Mouse (Mus musculus): Measurements from ENCODE around the gene Luc7l3. TPM values are rescaled to one million over a fixed set of nuclear protein-coding genes. Genes with fewer than 3 reads are reported as not detected.
A peak's percentile ranks its signal among the peaks of the same experiment; 100 is the strongest.

Luc7l3 gene
- polyA plus RNA-seq, 1 experiment, result 154 TPM

DNA sequence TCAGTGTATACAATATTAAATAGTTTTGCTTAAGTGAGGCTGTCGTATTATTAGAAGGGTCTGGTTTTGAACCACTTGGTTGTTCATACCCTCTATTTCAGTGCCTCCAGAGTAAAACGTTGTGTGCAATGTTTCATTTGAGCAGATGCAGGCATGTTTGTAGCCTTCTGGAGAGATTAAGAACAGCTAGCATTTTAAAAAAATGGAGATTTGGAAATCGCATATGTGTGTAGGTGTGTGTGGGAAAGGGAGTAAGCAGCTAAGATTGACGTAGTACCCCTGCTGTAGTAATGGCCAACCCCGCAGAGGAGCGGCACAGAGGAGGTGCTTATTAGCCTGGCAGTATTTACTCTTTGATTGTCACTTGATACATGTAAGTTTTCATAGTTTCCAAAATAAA is 10.9 kb upstream of the Luc7l3 start:
- 70% methylated on average over 6 of the region's 6 CpGs for WGBS
- Histone ChIP-seq H3K4me1 (ENCODE audit: control insufficient read depth, insufficient read depth, low read length) (peaks cover 8% of the 10 kb centered on the region; the same call in 1 of the 2 replicates), H3K27me3 (ENCODE audit: control insufficient read depth, insufficient read depth, low read length) (no peaks in the 10 kb centered on the region), H3K27ac (ENCODE audit: insufficient read depth, low read length) (no peak overlapping the region), H3K4me3 (replicated peaks; ENCODE audit: insufficient read depth, low read depth, low read length) (no peak overlapping the region)
- DNase-seq, result no peak
- no peak for TF ChIP-seq CTCF (IDR thresholded peaks at IDR 0.05; ENCODE audit: borderline replicate concordance, insufficient read depth, low read depth, low read length)
- TF ChIP-seq POLR2A (IDR thresholded peaks at IDR 0.05; ENCODE audit: borderline replicate concordance, insufficient read depth, low read length), result no peak

DNA sequence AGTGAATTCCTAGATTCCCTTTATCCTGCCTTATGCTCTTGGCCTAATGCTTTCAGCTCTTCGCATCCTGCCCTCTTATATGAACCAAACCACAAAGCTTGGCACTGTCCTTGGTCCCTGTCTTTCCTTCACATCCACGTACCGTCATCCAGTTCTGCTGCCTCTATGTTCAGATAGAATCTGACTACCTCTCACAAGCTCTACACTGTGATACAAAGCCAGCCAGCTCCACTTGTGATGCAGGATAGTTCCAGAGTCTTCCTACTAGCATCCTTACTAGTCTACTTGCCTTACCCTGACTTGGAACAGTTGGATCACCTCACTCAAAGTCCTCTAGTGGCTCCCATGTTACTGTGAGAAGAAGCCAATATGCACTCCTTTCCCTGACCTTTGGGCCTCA is 8.4 kb upstream of the Luc7l3 start:
- H3K27me3 ChIP-seq (ENCODE audit: control insufficient read depth, insufficient read depth, low read length), result no peaks in the 10 kb centered on the region
- peaks cover 12% of the 10 kb centered on the region; the same call in 1 of the 2 replicates for H3K4me1 ChIP-seq (ENCODE audit: control insufficient read depth, insufficient read depth, low read length)
- TF ChIP-seq CTCF (IDR thresholded peaks at IDR 0.05; ENCODE audit: borderline replicate concordance, insufficient read depth, low read depth, low read length) (no peak), POLR2A (IDR thresholded peaks at IDR 0.05; ENCODE audit: borderline replicate concordance, insufficient read depth, low read length) (no peak)
- WGBS, result 29% methylated on average over 3 of the region's 3 CpGs
- peak overlapping the region; percentile 46; the same call in 1 of the 2 replicates for H3K27ac ChIP-seq (ENCODE audit: insufficient read depth, low read length)
- H3K4me3 ChIP-seq (replicated peaks; ENCODE audit: insufficient read depth, low read depth, low read length), result peak overlapping the region; percentile 26
- DNase-seq, result no peak

DNA sequence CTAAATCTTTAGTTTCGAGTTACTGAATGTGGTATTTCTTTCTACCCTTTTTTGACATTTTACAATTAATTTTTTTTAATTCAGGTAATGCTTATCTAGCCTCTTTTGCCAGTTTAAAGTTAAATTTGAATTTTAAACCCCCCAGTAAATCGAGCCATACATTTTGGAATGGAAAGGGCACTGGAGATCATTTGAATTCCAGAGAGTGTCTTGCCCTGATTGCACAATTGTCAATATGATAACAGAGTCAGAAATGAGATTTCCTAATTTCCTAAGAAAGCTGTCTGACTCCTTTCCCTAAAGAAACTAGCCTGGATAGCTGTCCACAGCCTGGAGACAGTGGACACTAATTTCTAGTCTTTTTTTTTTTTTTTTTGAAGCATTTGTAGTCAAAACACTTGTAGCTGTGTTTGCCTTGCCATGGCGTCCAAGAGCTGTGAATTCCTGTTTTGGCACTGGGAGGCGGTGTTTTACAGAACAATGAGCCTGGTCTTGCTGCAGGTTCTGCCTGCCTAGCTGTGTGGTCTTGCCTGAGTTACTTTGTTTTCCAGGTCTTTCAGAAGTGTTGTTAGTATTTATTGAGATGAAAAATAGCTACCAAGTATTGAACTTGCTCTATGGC is 7.6 kb upstream of the Luc7l3 start:
- TF ChIP-seq CTCF (IDR thresholded peaks at IDR 0.05; ENCODE audit: borderline replicate concordance, insufficient read depth, low read depth, low read length) (peak; percentile 68; the same call in 1 of the 2 replicates), POLR2A (IDR thresholded peaks at IDR 0.05; ENCODE audit: borderline replicate concordance, insufficient read depth, low read length) (no peak)
- peak; percentile 71 to 81 for DNase-seq
- H3K4me1 ChIP-seq (ENCODE audit: control insufficient read depth, insufficient read depth, low read length), result peaks cover 12% of the 10 kb centered on the region; the same call in 1 of the 2 replicates
- H3K27ac ChIP-seq (ENCODE audit: insufficient read depth, low read length), result no peak overlapping the region
- H3K27me3 ChIP-seq (ENCODE audit: control insufficient read depth, insufficient read depth, low read length), result no peaks in the 10 kb centered on the region
- 23% methylated on average over 4 of the region's 4 CpGs for WGBS
- H3K4me3 ChIP-seq (replicated peaks; ENCODE audit: insufficient read depth, low read depth, low read length), result peak overlapping the region; percentile 32

DNA sequence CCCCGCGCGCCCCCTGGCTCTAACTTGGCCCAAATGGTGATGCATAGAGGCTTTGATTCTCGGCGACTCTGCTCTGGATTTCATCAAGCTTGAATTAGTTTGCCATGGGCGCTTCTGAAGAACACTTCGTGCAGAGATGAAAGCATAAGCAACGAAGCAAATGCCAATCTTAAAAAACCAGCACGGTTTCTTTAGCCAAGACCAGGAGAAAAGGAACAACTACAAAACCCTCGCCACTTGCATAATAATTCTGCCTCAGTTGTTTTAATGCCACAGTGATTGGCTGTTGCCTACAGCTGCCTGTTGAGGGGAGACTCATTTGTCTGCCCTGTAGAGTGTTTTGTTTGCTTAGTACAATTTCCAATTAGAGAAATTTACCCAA is 6.8 kb upstream of the Luc7l3 start:
- Histone ChIP-seq H3K4me3 (replicated peaks; ENCODE audit: insufficient read depth, low read depth, low read length) (peak overlapping the region; percentile 88), H3K4me1 (ENCODE audit: control insufficient read depth, insufficient read depth, low read length) (peaks cover 12% of the 10 kb centered on the region; the same call in 1 of the 2 replicates), H3K27ac (ENCODE audit: insufficient read depth, low read length) (no peak overlapping the region; the same call in 1 of the 2 replicates), H3K27me3 (ENCODE audit: control insufficient read depth, insufficient read depth, low read length) (no peaks in the 10 kb centered on the region)
- under 1% methylated on average over 10 of the region's 10 CpGs for WGBS
- TF ChIP-seq POLR2A (IDR thresholded peaks at IDR 0.05; ENCODE audit: borderline replicate concordance, insufficient read depth, low read length), result no peak
- TF ChIP-seq CTCF (IDR thresholded peaks at IDR 0.05; ENCODE audit: borderline replicate concordance, insufficient read depth, low read depth, low read length), result no peak
- DNase-seq, result peak in 1 of 2 experiments; percentile 46

DNA sequence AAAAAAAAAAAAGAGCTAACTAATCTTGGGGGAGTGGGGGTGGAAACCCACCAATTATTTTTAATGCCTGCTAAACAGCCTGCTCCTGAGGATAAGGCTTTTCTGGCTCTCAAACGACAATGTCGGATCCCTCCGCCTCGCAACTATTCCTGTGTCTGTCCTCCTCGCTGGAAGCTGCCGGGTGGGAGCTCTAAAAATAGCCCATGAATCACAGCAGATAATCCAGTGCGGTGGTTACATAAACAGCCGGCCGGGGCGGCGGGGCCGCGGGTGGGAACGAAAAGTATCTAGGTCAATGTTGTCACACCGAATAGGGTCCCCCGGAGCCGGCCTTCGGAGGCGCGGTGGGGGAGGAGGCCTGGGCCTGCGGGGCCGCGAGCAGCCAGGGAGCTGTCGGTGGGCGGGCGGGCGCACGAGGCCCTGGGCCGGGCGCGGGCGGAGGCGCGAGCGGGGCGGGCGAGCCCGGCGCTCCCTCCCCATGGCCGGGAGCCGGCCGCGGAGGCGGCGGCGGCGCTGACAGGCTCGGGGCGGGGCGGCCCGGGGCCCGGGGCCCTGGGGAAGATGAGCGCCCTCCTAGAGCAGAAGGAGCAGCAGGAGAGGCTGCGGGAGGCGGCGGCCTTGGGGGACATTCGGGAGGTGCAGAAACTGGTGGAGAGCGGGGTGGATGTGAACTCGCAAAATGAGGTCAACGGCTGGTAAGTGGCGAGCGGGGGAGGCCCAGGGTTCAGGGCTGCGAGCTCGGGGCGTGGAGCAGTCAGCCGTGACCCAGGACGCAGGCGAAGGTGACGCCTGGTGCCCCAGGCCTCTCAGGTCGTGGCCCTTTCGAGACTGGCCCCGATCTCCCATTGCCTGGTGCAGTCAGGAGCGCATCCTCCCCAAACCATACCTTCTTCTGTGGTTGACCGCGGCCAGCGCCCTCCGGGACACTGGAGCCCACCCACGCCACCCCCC is 6.2 kb upstream of the Luc7l3 start, which contains the start of gene Ankrd40:
TSS of gene Ankrd40 (plus strand) at position 309 of the 951 bp plus-strand sequence.
- H3K27ac ChIP-seq (ENCODE audit: insufficient read depth, low read length), result peak within 1 kb of the TSS; percentile 96
- peak within 1 kb of the TSS; percentile 88 for H3K4me3 ChIP-seq (replicated peaks; ENCODE audit: insufficient read depth, low read depth, low read length)
- 1% methylated on average over 74 of the region's 78 CpGs for WGBS
- peak; percentile 98 for DNase-seq
- no peaks in the 10 kb centered on the region for H3K27me3 ChIP-seq (ENCODE audit: control insufficient read depth, insufficient read depth, low read length)
- peak; percentile 88; the same call in 1 of the 2 replicates for TF ChIP-seq POLR2A (IDR thresholded peaks at IDR 0.05; ENCODE audit: borderline replicate concordance, insufficient read depth, low read length)
- no peak for TF ChIP-seq CTCF (IDR thresholded peaks at IDR 0.05; ENCODE audit: borderline replicate concordance, insufficient read depth, low read depth, low read length)
- peaks cover 12% of the 10 kb centered on the region; the same call in 1 of the 2 replicates for H3K4me1 ChIP-seq (ENCODE audit: control insufficient read depth, insufficient read depth, low read length)

DNA sequence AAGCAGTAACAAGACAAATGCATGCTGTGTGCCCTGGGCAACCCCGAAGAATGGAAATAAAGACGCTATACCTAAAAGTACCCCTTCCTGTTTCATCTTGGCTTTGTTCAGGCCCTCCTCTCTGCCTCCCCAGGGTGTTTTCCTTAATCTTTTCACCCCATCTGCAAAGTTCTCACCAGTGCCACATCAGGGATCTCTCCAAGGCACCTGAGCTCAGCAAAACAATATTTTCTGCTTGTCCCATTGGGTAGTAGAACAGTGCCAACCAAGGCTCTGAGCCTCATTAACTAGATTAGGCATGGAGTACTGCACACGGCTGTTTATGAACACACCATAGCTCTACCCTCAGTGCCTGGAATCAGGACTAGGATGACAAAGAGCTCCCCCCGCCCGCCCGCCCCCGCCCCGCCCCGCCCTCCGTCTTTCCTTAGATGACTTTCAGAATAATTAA is 5.2 kb upstream of the Luc7l3 start:
- peak; percentile 75 to 88 for DNase-seq
- under 1% methylated on average over 10 of the region's 10 CpGs for WGBS
- Histone ChIP-seq H3K27ac (ENCODE audit: insufficient read depth, low read length) (peak overlapping the region; percentile 78), H3K4me3 (replicated peaks; ENCODE audit: insufficient read depth, low read depth, low read length) (peak overlapping the region; percentile 3), H3K4me1 (ENCODE audit: control insufficient read depth, insufficient read depth, low read length) (peaks cover 12% of the 10 kb centered on the region; the same call in 1 of the 2 replicates), H3K27me3 (ENCODE audit: control insufficient read depth, insufficient read depth, low read length) (no peaks in the 10 kb centered on the region)
- no peak for TF ChIP-seq CTCF (IDR thresholded peaks at IDR 0.05; ENCODE audit: borderline replicate concordance, insufficient read depth, low read depth, low read length)
- peak; percentile 52; the same call in 1 of the 2 replicates for TF ChIP-seq POLR2A (IDR thresholded peaks at IDR 0.05; ENCODE audit: borderline replicate concordance, insufficient read depth, low read length)

DNA sequence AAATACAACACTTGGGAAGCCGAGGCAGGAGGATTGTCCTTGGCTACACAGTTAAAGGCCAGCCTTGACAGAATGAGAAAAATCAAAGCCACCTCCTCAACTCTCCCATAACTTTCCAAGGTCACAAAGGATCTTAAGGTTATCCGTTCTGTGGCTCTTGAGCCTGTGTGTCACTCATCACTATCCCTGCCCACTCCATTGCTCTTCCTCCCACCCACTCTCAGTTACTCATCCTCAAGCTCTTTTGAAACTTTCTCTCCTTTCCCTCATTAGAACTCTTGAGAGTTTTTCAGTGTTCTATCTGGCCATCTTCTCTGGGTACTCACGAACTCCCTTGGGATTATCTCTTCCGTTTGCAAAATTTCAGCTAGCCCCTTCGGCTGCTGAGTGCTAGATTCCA is 2.8 kb upstream of the Luc7l3 start:
- DNase-seq, result no peak
- H3K4me3 ChIP-seq (replicated peaks; ENCODE audit: insufficient read depth, low read depth, low read length), result no peak overlapping the region
- TF ChIP-seq CTCF (IDR thresholded peaks at IDR 0.05; ENCODE audit: borderline replicate concordance, insufficient read depth, low read depth, low read length), result no peak
- TF ChIP-seq POLR2A (IDR thresholded peaks at IDR 0.05; ENCODE audit: borderline replicate concordance, insufficient read depth, low read length), result no peak
- no peak overlapping the region for H3K27ac ChIP-seq (ENCODE audit: insufficient read depth, low read length)
- H3K27me3 ChIP-seq (ENCODE audit: control insufficient read depth, insufficient read depth, low read length), result no peaks in the 10 kb centered on the region
- 88% methylated on average over 5 of the region's 5 CpGs for WGBS
- peaks cover 5% of the 10 kb centered on the region; the same call in 1 of the 2 replicates for H3K4me1 ChIP-seq (ENCODE audit: control insufficient read depth, insufficient read depth, low read length)
